Mouse (Mus musculus) thymus, postnatal 36 days (tissue): Measurements from ENCODE around the gene Zfp865.
"Not testable (repeated sequence)": the region's sequence is repeated elsewhere in the genome, so short reads cannot be mapped to it uniquely, and the experiment has no call there.

Source experiments
- DNase-seq, 2 experiments: peaks; one replicate each; pipeline ENCODE4 v3.0.0; 2022; ENCODE audit warnings: mixed read lengths in 2 of 2

Zfp865 gene

DNA sequence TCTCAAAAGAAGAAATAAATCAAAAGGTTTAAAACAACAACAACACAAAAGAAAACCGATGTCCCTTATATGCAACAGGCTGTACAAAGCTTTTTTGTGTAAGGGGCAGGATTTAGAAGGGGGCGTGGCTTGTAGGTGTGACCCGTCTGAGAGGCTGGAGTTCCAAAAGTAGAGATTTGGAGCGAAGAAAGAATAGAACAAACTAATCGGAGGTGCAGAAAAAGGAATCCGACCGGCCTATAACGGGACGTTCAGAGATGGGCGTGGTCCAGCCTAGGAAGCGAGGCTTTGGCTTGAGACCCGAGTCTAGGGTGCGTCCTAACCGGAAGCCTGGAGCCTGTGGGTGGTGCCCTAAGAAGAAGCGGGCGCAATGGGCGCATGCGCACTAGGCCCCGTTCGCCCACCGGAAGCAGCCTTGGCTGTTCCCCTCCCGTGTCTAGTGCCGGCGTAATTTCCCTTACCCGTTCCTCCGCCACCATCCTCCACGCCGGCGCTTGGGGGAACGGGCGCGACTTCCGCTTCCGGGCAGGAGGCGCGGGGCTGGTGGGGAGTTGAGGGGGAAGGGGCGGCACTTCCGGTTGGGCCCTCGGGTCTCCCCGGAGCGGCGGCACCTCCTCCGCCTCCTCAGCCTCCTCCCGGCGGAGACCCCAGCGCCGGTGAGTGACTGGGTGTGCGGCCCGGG is at the start of gene Zfp865, which contains the start of gene Ccdc106:
TSS of gene Zfp865 (plus strand) at position 377 of the 682 bp plus-strand sequence.
TSS of gene Ccdc106 (plus strand) at position 554 of the 682 bp plus-strand sequence.
- peak; percentile 99 to 100 for DNase-seq

DNA sequence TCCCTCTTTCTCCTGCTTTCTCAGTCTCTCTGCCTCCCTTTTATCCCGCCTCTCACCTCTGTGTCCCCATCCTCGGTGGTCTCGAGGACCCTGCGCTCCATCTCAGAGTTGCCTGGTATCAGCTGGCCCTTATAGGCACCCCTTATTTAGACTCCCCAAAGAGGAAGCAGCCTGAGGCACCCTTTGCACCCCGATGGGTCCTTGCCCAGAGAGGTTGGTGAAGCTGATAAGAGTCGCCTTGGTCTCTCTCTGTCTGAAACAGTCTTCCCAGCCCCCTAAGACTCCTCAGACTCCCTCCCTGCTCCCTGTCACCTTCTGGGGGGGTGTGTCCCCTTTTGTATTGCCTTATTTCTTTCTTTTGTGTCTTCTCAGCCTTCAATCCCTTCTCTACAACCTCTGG is 49.1 kb upstream of the Zfp865 start, which contains the start of gene Sbk3:
TSS of gene Sbk3 (minus strand) at position 101 of the 400 bp plus-strand sequence.
- no peak for DNase-seq

GRCm38 (mm10) chr7:4971710-4972109 is 48.5 kb upstream of the Zfp865 start:
- no peak for DNase-seq

DNA sequence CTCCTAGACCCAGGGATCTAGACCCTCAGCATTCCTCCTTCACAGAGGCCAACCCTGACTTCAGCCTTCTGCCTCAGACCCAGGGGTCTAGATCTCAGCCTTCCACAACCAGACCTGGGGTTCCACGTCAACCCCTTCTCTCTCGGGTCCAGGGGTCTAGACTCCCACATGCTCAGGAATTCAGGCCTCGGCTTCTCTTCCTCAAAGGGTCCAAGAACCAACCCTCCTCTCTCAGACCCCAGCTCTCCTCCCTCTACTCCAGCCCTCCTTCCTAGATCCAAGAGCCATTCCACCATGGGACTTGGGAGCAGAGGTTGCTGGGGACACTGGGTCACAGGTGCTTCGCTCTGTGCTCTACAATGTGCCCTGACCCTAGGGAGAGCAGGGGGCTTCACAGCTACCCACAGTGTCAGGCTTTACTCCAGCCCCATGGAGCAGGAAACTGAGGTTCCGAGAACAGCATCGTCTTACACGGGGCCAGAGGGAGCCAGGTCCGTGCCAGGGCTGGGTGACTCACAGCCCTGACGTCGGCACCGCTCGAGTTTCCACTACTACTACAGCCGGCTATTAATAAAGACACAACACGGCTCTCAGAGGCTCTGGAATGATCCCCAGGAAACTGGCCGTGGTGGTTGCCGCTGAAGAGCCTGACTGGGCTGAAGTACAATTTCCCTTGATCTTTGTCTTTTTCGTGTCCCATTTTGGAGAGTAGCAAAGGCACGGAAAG is 47.7 kb upstream of the Zfp865 start:
- DNase-seq, result no peak

DNA sequence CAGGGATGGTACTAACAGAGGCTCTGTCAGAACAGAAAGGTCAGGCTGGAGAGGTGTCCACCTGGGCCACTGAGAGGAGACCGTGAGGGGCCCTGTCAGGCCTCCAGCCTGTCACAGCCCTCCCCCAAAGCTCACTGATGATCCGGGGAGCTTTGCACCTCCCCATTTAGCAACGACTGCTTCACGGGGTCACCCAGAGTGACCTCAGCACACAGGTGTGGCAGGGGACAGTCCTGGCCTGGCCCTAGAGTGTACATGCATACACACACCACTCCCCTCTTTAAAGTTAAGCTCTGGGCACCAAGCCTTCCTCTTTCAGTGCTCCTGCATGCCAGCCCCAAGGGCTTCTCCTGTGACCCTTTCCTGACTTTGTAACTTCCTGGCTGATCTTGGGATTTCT is 44.7 kb upstream of the Zfp865 start:
- no peak for DNase-seq

GRCm38 (mm10) chr7:4976832-4977231 is 43.3 kb upstream of the Zfp865 start:
- DNase-seq, result no peak

- no peak for DNase-seq
Measured at GRCm38 (mm10) chr7:4988250-4988649, 31.9 kb upstream of the Zfp865 start.

DNA sequence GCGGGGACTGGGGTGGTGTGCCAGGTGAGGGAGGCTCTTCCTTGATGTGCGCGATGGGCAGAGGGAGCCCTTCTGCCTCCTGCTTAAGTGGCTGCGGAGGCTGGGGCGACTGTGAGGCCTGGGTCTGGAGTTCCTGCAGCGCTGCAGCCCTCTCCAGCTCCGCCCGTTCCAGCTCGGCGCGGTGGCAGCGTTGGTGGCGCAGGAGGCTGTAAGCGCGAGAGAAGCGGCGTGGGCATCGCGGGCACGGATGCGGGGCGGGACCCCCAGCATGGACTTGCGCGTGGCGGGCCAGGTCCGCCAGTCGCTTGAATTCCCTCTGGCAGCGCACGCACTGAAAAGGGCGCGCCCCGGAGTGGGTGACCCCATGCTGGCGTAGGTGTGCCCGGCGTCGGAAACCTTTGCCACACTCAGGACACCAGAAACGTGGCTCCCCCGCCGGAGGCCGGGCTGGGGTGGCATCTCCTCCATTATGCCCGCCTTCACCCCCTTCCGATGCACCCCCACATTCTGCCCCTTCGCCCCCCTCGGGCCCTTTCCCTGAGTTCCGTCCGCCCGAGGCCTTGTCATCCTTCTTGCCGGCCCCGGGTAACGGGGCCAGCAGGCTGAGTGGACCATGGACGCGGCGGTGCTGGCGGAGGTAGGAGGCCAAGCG is 26.7 kb upstream of the Zfp865 start:
- peak in 1 of 2 experiments; percentile 16 for DNase-seq

- peak in 1 of 2 experiments; percentile 26 for DNase-seq
Measured at GRCm38 (mm10) chr7:4993999-4994788, 26.0 kb upstream of the Zfp865 start.

- DNase-seq, result no peak
Measured at GRCm38 (mm10) chr7:4995268-4996002, 24.7 kb upstream of the Zfp865 start.

GRCm38 (mm10) chr7:4996003-4996895 is 23.9 kb upstream of the Zfp865 start, which contains the start of gene Zfp579:
TSS of gene Zfp579 (minus strand) at chr7:4996158.
- DNase-seq, result peak; percentile 88

- DNase-seq, result no peak
Measured at GRCm38 (mm10) chr7:4996934-4997333, 23.2 kb upstream of the Zfp865 start.

- DNase-seq, result peak; percentile 40 to 44
Measured at GRCm38 (mm10) chr7:4999876-5000275, 20.3 kb upstream of the Zfp865 start.

GRCm38 (mm10) chr7:5002876-5003275 is 17.3 kb upstream of the Zfp865 start:
- not testable (repeated sequence) for DNase-seq

- DNase-seq, result no peak
Measured at GRCm38 (mm10) chr7:5008229-5008628, 11.9 kb upstream of the Zfp865 start.

- peak in 1 of 2 experiments; percentile 20 for DNase-seq
Measured at GRCm38 (mm10) chr7:5012681-5013513, 7.3 kb upstream of the Zfp865 start.

- DNase-seq, result peak; percentile 96 to 97
Measured at GRCm38 (mm10) chr7:5014251-5015117, 5.7 kb upstream of the Zfp865 start, which contains the start of the genes Zfp524 and Fiz1. TSS of gene Zfp524 (plus strand) at chr7:5014415. TSS of gene Fiz1 (minus strand) at chr7:5014697.
